Mouse (Mus musculus) kidney, postnatal 36 days (tissue): ENCODE measurements around the gene Tmsb10.

Source experiments
- DNase-seq, 2 experiments: peaks; one replicate each; pipeline ENCODE4 v3.0.0; 2021 to 2022; ENCODE audit warnings: mixed read lengths in 2 of 2

Tmsb10 gene

DNA sequence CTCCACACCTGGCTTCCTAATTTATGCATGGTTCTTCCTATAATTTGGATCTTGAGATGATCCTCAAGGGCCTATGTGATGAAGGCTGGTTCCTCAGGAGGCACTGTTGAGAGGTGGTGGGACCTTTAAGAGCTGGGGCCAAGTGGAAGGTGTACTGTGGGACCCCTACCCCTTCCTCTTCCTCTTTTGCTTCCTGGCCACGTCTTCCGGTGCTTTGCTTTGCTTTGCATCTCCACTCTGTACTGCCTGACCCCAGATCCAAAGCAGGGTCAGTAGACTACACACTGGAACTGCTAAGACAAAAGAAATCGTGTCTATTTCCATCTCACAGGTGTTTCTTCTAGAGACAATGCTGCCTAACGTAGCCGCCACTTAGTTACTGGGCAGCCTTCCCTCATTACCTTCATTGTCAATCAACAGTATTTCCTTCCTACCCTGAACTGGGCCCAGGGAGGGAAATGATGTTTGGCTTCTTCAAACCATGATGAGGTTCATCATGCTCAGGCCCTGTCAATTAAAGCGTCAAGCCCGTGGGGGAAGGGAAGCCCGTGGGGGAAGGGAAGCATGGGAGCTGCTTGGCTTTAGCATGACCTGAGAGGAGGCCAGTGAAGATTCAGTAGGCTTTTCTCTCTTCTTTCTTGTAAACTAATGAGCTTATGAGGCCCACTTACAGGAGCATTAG is 2.9 kb downstream of the Tmsb10 start:
- DNase-seq = no peak

DNA sequence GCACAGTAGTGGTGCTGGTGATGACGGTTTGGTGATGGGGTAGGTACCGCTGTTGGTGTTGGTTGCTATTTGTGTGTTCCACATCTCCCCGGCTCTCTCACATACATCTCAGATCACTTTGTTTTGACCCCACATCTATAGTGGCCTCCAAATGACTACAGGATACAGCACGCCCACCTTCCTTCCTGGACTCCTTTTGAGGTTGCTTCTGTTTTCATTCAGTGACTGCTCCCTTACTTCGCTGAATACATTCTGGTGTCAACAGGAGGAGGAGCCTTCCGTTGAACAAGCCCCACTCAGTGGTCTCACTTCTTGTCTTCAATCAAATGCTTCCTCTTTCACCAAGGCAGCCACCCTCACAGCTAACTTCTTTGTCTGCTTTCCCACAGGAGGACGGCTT is 3.8 kb downstream of the Tmsb10 start:
- no peak for DNase-seq

DNA sequence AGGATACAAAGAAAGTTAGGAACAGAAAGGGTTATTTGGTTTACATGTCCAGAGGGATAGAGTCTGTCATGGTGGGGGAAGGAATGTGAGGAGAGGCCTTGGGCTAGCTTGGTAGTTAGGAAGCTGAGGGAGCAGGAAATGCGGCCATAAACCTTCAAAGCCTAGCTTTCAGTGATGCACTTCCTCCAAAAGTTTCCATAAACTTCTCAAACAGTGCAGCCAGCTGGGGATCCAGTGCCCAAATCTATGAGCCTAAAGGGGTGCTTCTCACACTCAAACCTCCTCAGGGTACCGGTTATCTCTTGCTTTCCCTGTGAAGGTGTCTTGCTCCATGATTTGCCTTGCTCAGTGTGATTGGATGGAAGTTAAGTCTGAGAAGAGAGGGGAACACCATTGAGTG is 5.6 kb downstream of the Tmsb10 start:
- DNase-seq = no peak

DNA sequence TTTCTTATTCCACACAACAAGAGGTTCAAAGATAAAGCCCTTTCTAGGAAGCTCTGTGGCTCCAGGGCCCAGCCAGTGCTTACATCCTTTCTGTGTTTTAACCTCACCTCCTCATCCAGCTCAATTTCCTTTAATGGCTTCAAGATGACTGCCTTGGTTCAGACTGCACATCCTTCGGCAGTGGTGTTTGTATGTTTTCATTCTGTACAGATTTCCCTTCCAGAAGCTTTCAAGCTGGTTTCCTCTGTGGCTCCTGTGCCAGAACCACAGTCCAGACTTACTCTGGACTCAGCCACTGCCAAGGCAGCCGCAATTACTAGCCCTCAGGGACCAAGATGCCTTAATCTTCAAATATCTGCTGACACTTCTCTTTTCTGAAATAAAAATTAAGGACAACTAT is 6.3 kb downstream of the Tmsb10 start:
- peak in 1 of 2 experiments; percentile 24 for DNase-seq

DNA sequence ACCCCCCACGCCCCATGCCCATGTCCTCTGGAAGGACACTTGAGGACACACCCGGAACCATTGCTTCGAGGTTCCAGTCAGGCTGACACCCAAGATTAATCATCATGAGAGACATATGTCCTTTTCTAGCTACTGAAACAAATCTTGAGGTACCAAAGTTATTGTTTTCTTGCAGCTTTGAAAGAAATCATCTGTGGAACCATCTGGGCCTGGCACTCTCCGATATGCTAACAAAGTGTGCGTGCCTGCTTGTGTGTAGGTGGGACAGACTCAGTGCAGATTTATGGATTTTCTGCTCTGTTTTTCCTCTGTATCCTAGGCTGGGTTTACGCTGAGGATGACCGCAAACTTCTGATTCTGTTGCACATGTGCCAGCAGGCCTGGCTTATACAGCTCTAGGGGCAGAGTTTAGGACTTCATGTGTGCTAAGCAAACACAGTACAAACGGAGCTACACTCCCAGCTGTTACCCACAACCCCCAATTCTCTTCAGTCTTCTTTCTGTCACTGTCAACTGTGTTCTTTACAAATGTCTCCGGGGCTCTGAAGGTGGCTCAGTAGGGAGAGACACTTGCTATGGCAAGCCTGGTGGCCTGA is 9.3 kb downstream of the Tmsb10 start:
- no peak for DNase-seq

DNA sequence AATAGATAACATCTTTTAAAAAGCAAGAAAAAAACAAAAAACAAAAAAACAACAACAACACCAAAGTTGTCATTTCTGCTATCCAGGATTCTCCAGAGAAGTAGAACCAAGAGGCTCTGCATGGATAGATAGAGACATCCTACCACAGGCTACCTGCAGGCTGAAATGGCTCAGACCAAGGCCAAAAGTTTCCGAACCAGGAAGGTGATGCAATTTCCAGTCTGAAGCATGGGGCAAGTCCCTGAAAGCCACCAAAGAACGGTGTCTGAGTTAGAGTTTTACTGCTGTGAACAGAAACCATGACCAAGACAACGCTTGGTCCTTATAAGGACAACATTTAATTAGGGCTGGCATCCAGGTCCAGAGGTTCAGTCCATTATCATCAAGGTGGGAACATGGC is 10.2 kb downstream of the Tmsb10 start:
- DNase-seq = no peak

DNA sequence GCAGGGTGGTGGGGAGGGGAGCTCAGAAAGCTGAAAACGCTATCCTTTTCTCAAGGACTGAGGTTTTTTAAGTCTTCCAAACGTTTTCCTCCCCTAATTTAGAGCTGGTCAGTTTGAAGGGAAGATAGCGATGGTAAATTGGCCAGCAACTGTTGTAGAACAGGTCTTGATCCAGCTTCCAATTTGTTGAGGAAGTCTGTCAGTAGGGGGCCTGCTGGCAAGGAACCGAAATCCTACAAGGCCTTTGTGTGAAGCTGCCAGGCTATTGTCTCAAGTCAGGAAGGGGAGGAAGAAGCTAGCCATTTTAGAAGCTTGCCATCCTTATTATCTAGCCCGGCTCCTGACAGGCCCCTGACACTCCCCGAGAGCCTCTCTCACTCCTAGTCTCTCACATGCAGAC is 10.6 kb downstream of the Tmsb10 start:
- peak; percentile 39 to 45 for DNase-seq

DNA sequence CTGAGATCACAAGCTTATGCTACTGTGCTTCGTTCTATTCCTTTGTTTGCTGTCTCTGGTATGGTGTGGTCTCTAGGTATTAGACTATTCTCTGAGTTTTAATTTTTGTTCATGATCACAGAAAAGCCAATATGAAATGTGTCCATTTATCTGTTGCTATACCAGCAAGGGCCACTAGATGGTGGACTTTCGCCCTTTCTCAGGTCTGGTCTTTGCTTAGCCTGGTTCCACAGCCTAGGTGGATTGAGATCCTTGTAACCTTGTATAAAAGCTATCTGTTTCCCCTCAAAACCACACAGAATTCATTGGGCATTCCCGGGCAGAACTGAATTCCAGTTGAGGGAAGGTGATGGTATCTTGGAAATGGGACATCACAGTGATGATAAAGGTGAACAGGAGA is 18.1 kb downstream of the Tmsb10 start:
- DNase-seq = peak; percentile 58 to 83

DNA sequence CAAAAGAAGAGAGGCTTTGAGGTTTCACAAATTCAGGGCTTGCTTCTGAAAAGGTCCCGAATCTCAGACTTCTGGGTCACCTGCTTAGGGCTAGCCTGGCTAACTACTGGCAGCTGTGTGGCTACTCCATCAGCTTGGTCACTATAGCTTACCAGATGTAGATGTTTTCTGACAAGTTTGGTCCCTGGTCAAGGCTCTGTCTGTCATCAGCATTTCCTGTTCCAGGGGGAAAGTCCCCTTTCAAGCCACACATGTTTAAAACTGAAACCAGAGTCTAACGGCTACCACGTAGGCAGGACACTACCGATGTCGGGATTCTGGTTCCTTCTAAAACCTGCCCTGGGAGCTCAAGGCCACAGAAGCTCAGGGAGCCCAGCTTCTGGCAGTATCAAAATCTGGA is 20.7 kb downstream of the Tmsb10 start:
- DNase-seq = no peak

DNA sequence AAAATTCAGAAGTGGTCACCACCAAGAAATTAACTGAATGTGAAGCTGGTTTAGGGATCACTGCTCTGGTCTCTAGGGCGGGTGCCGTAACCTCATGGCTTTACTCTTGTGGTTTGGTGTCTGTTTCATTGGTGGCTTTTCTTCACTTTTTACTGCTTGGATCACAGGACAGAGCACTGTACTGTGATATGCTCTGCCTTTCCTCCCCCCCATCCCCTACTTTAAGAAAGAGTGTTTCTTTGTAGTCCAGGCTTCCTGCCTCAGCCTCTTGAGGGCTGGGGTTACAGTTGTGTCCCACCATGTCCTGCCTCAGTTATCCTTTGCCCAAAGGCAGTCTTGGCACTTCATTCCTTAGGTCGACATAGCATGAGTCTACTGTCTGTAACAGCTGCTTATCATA is 21.1 kb downstream of the Tmsb10 start:
- no peak for DNase-seq

DNA sequence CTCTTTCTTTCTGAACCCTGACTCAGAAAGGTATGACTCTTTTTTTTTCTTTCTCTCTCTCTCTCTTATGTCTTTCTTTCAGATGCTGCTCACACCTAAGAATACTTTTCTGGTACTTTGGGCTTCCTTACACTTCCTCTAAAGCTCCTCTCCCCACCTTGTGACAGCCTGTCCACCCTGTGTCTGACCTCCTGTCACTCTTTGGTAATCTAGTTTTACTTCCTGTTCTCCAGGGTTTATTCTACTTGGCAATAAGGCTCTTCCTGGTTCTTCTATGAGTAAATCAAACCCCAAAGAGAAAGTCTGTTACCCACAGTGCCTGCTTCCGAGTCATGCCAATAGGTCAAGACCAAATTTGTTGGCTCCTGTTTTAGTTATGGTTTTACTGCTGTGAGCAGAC is 25.6 kb downstream of the Tmsb10 start:
- no peak for DNase-seq

DNA sequence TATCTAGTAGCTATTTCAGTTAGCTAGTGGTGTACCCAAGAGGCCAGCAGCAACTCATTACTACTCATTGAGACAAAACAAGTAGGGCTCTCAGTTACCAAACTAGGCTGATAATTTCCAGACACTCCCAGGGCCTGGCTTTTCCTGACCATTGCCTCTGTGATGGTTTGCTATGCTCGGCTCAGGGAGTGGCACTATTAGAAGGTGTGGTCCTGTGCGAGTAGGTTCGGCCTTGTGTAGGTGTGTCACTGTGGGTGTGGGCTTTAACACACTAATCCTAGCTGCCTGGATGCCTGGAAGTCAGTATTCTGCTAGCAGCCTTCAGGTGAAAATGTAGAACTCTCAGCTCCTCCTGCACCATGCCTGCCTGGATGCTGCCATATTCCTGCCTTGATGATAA is 27.0 kb downstream of the Tmsb10 start:
- DNase-seq = no peak

DNA sequence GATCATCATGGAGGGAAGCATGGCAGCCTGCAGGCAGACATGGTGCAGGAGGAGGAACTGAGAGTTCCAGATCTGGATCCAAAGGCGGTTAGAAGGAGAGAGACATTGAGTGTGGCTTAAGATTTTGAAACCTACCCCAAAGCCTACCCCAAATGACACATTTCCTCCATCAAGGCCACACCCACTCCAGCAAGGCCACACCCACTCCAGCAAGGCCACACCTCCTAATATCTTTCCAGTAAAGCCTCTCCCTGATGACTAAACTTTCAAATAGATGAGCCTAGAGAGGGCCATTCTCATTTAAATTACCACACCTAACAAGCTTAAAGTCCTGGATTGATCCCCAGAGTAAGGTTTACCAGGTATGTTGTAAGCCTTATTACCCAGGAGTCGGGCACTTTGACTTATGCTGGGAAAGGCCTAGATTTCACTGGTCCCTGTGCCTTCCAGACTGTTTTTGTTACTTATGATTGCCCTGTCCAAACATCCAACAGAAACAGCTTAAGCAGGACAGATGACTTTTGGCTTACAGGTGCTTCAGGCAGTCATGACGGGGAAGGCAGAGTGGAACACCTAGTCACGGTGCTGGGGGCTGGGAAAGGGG is 28.7 kb downstream of the Tmsb10 start:
- no peak for DNase-seq

DNA sequence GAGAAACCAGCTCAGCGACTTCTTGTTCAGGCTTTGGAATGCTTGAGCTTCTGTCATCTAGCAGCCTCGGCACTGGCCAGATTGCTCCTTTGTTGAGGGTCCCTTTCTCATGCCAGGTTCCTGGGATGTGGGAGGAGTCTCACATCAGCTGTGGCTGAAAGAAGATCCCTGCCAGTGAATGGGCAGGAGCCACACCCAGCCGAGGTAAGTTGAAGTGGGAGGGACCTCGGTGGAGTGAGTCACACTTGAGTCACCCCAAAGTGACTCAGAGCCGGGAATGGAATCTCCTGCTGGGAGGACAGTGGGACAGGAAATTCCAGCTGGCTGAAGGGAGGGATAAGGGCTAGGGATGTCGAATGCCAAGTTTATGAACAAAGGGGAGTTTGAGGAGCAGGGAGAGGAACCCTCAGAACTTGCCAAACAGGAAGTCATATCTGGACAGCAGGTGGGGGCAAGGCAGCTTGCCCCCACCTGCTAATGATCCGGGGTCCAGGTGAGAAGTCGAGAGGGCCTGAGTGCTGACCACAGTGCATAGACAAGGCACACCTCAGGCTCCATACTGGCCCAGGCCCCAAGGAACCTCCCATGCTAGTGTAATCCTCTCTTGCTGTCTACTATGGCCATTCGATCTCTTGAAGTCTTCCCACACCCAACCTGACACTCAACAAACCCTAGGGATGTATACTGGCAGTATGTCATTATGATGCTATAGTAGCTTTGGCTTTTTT is 31.6 kb downstream of the Tmsb10 start:
- DNase-seq = peak; percentile 47 to 64

DNA sequence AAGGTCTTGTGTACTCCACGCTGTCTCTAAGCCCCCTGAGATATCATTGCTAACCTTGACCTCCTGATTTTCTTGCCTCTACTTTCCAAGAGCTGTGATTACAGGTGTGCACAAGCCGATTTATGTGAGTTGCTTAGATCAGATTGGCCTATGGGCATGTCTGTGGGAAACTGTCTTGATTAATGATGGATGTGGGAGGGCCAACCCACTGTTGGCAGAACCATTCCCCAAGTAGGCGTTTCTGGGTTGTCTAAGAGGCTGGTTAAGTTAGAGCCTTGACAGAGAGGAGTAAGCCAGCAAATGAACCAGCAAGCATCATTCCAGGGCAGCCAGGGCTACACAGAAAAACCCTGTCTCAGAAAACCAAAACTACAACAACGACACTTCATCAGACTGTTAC is 32.5 kb downstream of the Tmsb10 start:
- no peak for DNase-seq

DNA sequence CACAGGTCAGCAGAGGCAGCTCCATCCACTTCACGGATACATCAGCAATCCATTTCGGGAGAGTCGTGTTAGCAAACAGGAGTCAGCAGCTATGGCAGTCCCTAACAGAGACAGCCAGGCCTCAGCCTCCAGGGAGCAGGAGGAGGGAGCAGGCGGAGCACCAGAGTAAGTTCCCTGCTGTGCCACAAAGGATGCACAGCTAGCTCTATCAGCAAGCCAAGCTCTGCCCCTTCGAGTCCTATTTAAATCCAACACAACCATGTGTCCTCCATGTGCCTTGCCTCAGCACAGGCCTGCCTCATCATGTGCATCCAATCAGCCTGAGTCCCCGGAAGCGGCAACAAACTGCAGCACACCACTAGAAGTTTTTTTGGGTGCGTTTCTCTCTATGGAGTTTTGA is 35.2 kb downstream of the Tmsb10 start:
- DNase-seq = no peak

DNA sequence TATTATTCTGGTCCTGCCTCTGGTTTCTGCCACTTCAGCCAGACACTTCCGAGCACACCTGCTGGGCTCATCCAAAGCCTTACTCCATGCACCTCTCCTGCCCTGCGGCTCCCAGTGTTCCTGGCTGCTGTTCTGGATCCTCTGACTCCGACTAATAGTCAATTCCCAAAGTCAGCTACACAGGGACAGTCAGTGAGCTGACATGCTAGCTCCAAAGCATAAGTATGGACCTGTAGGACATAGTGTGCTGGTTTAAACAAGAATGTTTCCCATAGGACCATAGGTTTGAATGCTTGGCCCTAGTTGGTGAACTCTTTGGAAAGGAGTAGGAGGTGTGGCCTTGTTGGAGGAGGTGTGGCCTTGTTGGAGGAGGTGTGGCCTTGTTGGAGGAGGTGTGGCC is 37.5 kb downstream of the Tmsb10 start:
- DNase-seq = no peak

DNA sequence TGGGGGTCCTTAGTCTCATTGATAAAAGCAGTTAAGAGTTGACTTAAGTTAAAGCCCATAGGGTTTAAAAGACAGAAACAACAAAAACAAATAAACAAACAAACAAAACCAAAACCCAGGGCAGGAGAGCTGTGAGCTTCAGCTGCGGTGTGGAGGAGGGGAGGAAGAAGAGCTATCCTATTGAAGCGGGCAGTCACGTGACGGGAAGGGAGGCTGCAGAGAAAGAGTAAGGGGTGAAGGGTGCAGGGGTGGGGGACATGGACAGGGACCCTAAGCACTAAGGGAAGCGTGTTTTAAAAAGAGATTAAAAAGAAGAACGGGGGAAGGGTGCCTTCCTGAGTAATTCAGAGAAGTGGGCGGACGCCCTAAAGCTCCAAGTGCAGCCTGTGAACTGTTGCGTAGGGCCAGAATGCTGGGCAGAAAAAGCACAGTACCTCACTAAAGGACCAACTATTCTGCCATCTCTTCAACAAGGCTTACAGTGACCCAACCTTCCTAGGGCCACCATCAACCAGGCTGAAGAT is 40.0 kb downstream of the Tmsb10 start:
- DNase-seq = no peak

DNA sequence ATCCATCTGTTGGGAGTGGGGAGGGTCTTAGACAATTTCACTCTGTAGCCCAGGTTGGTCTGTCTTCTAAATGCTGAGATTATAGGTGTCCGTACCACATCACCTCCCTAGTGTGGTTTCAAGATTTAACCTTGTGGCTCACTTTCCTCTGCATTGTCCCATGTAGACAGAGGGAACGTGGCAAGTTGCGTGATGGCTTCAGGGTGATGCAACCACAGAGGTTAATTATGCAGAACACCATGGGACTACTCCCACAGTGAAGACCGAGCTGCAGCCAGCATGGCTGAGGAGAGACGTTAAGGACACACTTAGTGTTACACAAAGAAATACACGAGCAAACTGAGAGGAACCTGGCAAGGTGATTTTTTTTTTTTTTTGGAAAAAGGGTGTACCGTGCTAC is 42.2 kb downstream of the Tmsb10 start:
- DNase-seq = no peak

DNA sequence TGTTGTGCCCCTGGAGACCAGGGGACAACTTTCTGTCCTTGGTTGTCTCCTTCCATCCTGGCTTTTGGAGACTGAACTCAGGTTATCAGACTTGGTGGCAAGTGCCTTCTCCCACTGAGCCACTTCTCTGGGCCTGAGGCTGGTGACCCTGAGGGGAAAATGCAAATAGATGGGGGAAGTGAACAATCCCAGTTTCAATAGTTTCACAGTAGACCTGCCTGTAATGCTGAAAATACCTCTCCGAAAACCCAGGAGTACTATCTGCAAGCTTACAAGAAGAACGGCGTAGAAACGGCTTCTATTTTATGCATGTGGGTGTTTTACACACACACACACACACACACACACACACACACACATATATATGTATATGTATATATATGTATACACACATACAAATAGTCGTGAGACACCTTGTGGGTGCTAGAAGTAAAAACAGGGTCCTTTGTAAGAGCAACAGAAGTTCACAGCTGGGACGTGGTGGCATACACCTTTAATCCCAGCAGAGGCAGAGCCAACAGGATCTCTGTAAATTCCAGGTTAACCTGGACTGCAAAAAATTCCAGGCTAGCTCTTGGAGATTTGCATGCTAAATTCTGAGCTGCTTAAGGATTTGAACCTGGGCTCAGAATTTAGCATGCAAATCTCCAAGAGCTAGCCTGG is 44.3 kb downstream of the Tmsb10 start:
- DNase-seq = no peak

DNA sequence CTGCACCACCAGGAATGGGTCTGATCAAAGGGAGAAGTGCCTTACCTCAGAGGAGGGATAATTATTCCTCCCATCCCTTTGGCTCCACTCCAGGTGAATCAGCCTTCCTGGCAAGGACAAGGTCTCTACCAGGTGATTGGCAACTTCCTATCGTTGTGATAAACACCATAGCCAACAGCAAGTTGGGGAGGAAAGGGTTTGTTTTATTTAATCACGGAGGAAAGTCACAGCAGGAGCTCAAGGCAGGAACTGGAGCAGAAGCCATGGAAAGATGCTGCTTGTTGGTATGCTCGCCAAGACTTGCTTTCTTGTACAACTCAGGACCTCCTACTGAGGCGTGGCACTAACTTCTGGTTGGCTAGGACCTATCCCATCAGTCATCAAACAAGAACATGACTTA is 47.3 kb downstream of the Tmsb10 start:
- DNase-seq = no peak
